In genomic region chr17:35744361-35744760, GRCm38 (mm10) we compare ENCODE assay signal across 28 mouse cellular contexts. TPM values are rescaled to one million over a fixed set of nuclear protein-coding genes. Genes with fewer than 3 reads are reported as not detected.
A peak's percentile ranks its signal among the peaks of the same experiment; 100 is the strongest.
DNase-seq lines count a peak whose midpoint lies in the region; ATAC-seq and TF ChIP-seq lines count a peak whose summit lies in the region.
"Had no signal": no experiment of that assay in that cellular context is flagged by ENCODE, and none has a peak within 500 bp of the region (broad histone marks: within the 10 kb centered on the region; RNA-seq: fewer than 3 reads in every experiment).

No protein-coding gene starts in this region.

- H3K4me2 ChIP-seq in stomach, embryonic 16.5 days (ENCODE audit: low read depth, low read length), result no peak overlapping the region
- H3K4me2 ChIP-seq in stomach, postnatal 0 days (replicated peaks; ENCODE audit: low read depth), result no peak overlapping the region
- 0 out of 2 replicates have a peak overlapping the region, but pooled peaks have one; percentile 27 for H3K4me2 ChIP-seq in liver, embryonic 15.5 days
- H3K4me2 ChIP-seq: embryonic facial prominence, embryonic 13.5 days; forebrain, embryonic 15.5 days; heart, embryonic 12.5 days; hindbrain, embryonic 13.5 days; midbrain, embryonic 13.5 days; neural tube, embryonic 13.5 days had no signal

- 83% methylated on average over 2 of the region's 2 CpGs for WGBS in stomach, embryonic 16.5 days
- WGBS in stomach, postnatal 0 days, result 86% methylated on average over 2 of the region's 2 CpGs
- 87% methylated on average over 2 of the region's 2 CpGs for WGBS in liver, embryonic 15.5 days (ENCODE audit: insufficient replicate concordance)
- 93% methylated on average over 2 of the region's 2 CpGs for WGBS in heart, embryonic 10.5 days

- TF ChIP-seq CTCF in stomach, postnatal 0 days (IDR thresholded peaks at IDR 0.05; ENCODE audit: low read depth), result no peak

- peaks cover 6% of the 10 kb centered on the region; the same call in 1 of the 2 replicates for H3K4me1 ChIP-seq in stomach, embryonic 16.5 days (ENCODE audit: control insufficient read depth, insufficient read depth, low read length)
- no peaks in the 10 kb centered on the region for H3K4me1 ChIP-seq in stomach, postnatal 0 days (replicated peaks; ENCODE audit: control insufficient read depth, insufficient read depth)
- peaks cover 63% of the 10 kb centered on the region for H3K4me1 ChIP-seq in liver, embryonic 15.5 days (replicated peaks)
- H3K4me1 ChIP-seq in heart, embryonic 10.5 days, result peaks cover 6% of the 10 kb centered on the region
- H3K4me1 ChIP-seq: embryonic facial prominence, embryonic 13.5 days; forebrain, embryonic 10.5 days; forebrain, embryonic 15.5 days; hindbrain, embryonic 13.5 days; midbrain, embryonic 13.5 days; neural tube, embryonic 13.5 days had no signal

- peak overlapping the region; percentile 40; the same call in 1 of the 2 replicates for H3K27ac ChIP-seq in stomach, embryonic 16.5 days (ENCODE audit: low read length)
- H3K27ac ChIP-seq in stomach, postnatal 0 days (replicated peaks), result no peak overlapping the region
- peak overlapping the region; percentile 98 for H3K27ac ChIP-seq in liver, embryonic 15.5 days (replicated peaks)
- H3K27ac ChIP-seq in heart, embryonic 10.5 days, result no peak overlapping the region
- H3K27ac ChIP-seq: embryonic facial prominence, embryonic 13.5 days; forebrain, embryonic 15.5 days; gastrocnemius, adult 2 months; hindbrain, embryonic 13.5 days; midbrain, embryonic 13.5 days; neural tube, embryonic 13.5 days had no signal

- H3K36me3 ChIP-seq in stomach, embryonic 16.5 days (ENCODE audit: control insufficient read depth, insufficient read depth, low read length), result no peaks in the 10 kb centered on the region
- no peaks in the 10 kb centered on the region for H3K36me3 ChIP-seq in stomach, postnatal 0 days (ENCODE audit: control insufficient read depth, insufficient read depth, low read length)
- no peaks in the 10 kb centered on the region for H3K36me3 ChIP-seq in liver, embryonic 15.5 days (replicated peaks)
- no peaks in the 10 kb centered on the region for H3K36me3 ChIP-seq in heart, embryonic 10.5 days
- H3K36me3 ChIP-seq: embryonic facial prominence, embryonic 13.5 days; forebrain, embryonic 10.5 days; forebrain, embryonic 15.5 days; heart, embryonic 12.5 days; hindbrain, embryonic 13.5 days; midbrain, embryonic 13.5 days; neural tube, embryonic 13.5 days had no signal

- no peaks in the 10 kb centered on the region for H3K9me3 ChIP-seq in stomach, embryonic 16.5 days (replicated peaks; ENCODE audit: control insufficient read depth, low read length)
- H3K9me3 ChIP-seq in stomach, postnatal 0 days (ENCODE audit: control insufficient read depth, low read length), result no peaks in the 10 kb centered on the region
- no peaks in the 10 kb centered on the region for H3K9me3 ChIP-seq in liver, embryonic 15.5 days (replicated peaks)
- no peaks in the 10 kb centered on the region for H3K9me3 ChIP-seq in heart, embryonic 10.5 days
- H3K9me3 ChIP-seq: embryonic facial prominence, embryonic 13.5 days; forebrain, embryonic 10.5 days; forebrain, embryonic 15.5 days; heart, embryonic 12.5 days; hindbrain, embryonic 13.5 days; megakaryocyte, embryonic 14.5 days; midbrain, embryonic 13.5 days; neural tube, embryonic 13.5 days had no signal

- no peak for TF ChIP-seq EP300 in stomach, postnatal 0 days (optimal IDR thresholded peaks at IDR 0.05)

- no peak for DNase-seq in stomach, postnatal 0 days (ENCODE audit: low spot score)
- DNase-seq in adrenal gland, postnatal 25 days, result peak; percentile 46
- DNase-seq in heart, embryonic 10.5 days (ENCODE audit: low spot score), result no peak
- no peak for DNase-seq in frontal cortex, postnatal 10 days (ENCODE audit: low spot score in 2 of 2)
- DNase-seq: B cell, adult 2 months; cerebellum, adult 11-12 months; cerebellum, adult 9-11 months; gastrocnemius, adult 2 months; gastrocnemius, postnatal 36 days; heart, adult 18-20 months; heart, postnatal 4 days; kidney, adult 8-10 months; kidney, postnatal 10 days; lung, postnatal 4 days; retina, postnatal 1 day; right cerebral cortex, postnatal 14 days had no signal

- ATAC-seq in stomach, embryonic 16.5 days (ENCODE audit: insufficient read depth, low FRiP score), result no peak
- no peak for ATAC-seq in stomach, postnatal 0 days (ENCODE audit: low FRiP score, low TSS enrichment)
- ATAC-seq in liver, embryonic 15.5 days (ENCODE audit: insufficient read depth), result no peak
- ATAC-seq: activated CD4-positive, CD25-positive, alpha-beta regulatory T cell, adult 4 months; forebrain, embryonic 15.5 days; midbrain, embryonic 13.5 days had no signal

- H3K9ac ChIP-seq in stomach, embryonic 16.5 days (ENCODE audit: low read length), result no peak overlapping the region
- no peak overlapping the region for H3K9ac ChIP-seq in stomach, postnatal 0 days (ENCODE audit: low read length)
- peak overlapping the region; percentile 52; the same call in 1 of the 2 replicates for H3K9ac ChIP-seq in liver, embryonic 15.5 days
- H3K9ac ChIP-seq: embryonic facial prominence, embryonic 13.5 days; forebrain, embryonic 15.5 days; heart, embryonic 12.5 days; hindbrain, embryonic 13.5 days; midbrain, embryonic 13.5 days; neural tube, embryonic 13.5 days had no signal

- H3K27me3 ChIP-seq in stomach, embryonic 16.5 days (ENCODE audit: control insufficient read depth, insufficient read depth, low read length), result no peaks in the 10 kb centered on the region
- no peaks in the 10 kb centered on the region for H3K27me3 ChIP-seq in stomach, postnatal 0 days (ENCODE audit: control insufficient read depth, insufficient read depth, low read length)
- H3K27me3 ChIP-seq in liver, embryonic 15.5 days, result peaks cover 1% of the 10 kb centered on the region; the same call in 1 of the 2 replicates
- H3K27me3 ChIP-seq in heart, embryonic 10.5 days (ENCODE audit: insufficient read depth, poor library complexity, severe bottlenecking), result 0 out of 2 replicates have a peak, but pooled peaks cover 4% of the 10 kb centered on the region
- H3K27me3 ChIP-seq: forebrain, embryonic 15.5 days; heart, embryonic 12.5 days; hindbrain, embryonic 13.5 days; midbrain, embryonic 13.5 days; neural tube, embryonic 13.5 days had no signal

- no peak overlapping the region for H3K4me3 ChIP-seq in stomach, embryonic 16.5 days (replicated peaks; ENCODE audit: low read length)
- H3K4me3 ChIP-seq in stomach, postnatal 0 days (ENCODE audit: low read depth, low read length), result no peak overlapping the region
- no peak overlapping the region for H3K4me3 ChIP-seq in liver, embryonic 15.5 days (replicated peaks)
- H3K4me3 ChIP-seq in heart, embryonic 10.5 days, result no peak overlapping the region
- H3K4me3 ChIP-seq: embryonic facial prominence, embryonic 13.5 days; forebrain, embryonic 10.5 days; forebrain, embryonic 15.5 days; gastrocnemius, adult 2 months; heart, embryonic 12.5 days; hindbrain, embryonic 13.5 days; megakaryocyte, embryonic 14.5 days; midbrain, embryonic 13.5 days; neural tube, embryonic 13.5 days had no signal

RNA-seq across cellular contexts. Expression of gene Ddr1, which starts 39.9 kb away (rescaled TPM):
- 81.5 and 86.5 TPM in 2 replicates for polyA plus RNA-seq in stomach, embryonic 16.5 days (2015; fragmentation: Nextera tagmentation; extraction: Ambion mirVana)
- polyA plus RNA-seq in stomach, postnatal 0 days (2015; fragmentation: Nextera tagmentation; extraction: Ambion mirVana), result 50.8 TPM in 2 replicates
- total RNA-seq in adrenal gland, postnatal 25 days (2021), result 41.7 and 54.6 TPM in 2 replicates
- 2.6 and 3.4 TPM in 2 replicates for polyA plus RNA-seq in liver, embryonic 15.5 days (2015; fragmentation: Nextera tagmentation; extraction: Ambion mirVana)
- polyA plus RNA-seq in heart, embryonic 10.5 days (2016; fragmentation: Nextera tagmentation; extraction: Ambion mirVana), result 109 and 158 TPM in 2 replicates
- total RNA-seq: common myeloid progenitor, adult 5-6 weeks had no signal

Comparison
In these comparisons a context has a peak if more than half of its experiments do, and no peak if none do; other contexts are left out.
1. H3K27ac ChIP-seq: peak in stomach, embryonic 16.5 days (single experiment) and liver, embryonic 15.5 days (single experiment); none in stomach, postnatal 0 days (single experiment) and heart, embryonic 10.5 days (single experiment).
2. RNA of gene Ddr1, which starts 39.9 kb away (polyA plus RNA-seq): 109 to 158 TPM in heart, embryonic 10.5 days, 81.5 to 86.5 TPM in stomach, embryonic 16.5 days and 50.8 TPM in stomach, postnatal 0 days; 2.6 to 3.4 TPM in liver, embryonic 15.5 days; every median in the first group is over 10 times any median in the second.